In the genomic region with DNA sequence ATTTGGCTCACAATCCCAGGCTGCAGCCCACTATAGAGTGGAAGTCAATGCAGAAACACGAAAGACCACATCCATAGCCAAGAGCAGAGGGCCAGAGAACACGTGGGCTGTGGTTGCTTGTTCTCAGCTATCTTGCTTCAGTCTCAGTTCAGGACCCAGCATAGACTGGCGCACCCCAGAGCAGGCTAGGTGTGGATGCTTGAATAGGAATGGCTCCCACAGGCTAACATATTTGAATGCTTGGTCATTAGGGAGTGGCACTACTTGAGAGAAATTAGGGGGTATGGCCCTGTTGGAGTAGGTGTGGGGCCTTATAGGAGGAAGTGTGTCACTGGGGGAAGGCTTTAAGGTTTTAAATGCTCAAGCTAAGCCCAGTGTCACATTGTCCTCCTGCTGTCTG, we compare ENCODE assay signal across 21 mouse cellular contexts.
A peak's percentile ranks its signal among the peaks of the same experiment; 100 is the strongest.
DNase-seq lines count a peak whose midpoint lies in the region; ATAC-seq and TF ChIP-seq lines count a peak whose summit lies in the region.
"Had no signal": no experiment of that assay in that cellular context is flagged by ENCODE, and none has a peak within 500 bp of the region (broad histone marks: within the 10 kb centered on the region; RNA-seq: fewer than 3 reads in every experiment).

No protein-coding gene starts in this region.

- TF ChIP-seq CTCF in midbrain, postnatal 0 days (IDR thresholded peaks at IDR 0.05): no peak

- H3K36me3 ChIP-seq in limb, embryonic 12.5 days: peaks cover 52% of the 10 kb centered on the region
- peaks cover 47% of the 10 kb centered on the region for H3K36me3 ChIP-seq in limb, embryonic 10.5 days
- H3K36me3 ChIP-seq in midbrain, postnatal 0 days (ENCODE audit: insufficient read depth, low read length): 0 out of 2 replicates have a peak, but pooled peaks cover 2% of the 10 kb centered on the region
- no peaks in the 10 kb centered on the region for H3K36me3 ChIP-seq in midbrain, embryonic 10.5 days
- peaks cover 29% of the 10 kb centered on the region for H3K36me3 ChIP-seq in embryonic facial prominence, embryonic 13.5 days
- no peaks in the 10 kb centered on the region; the same call in 1 of the 2 replicates for H3K36me3 ChIP-seq in stomach, embryonic 16.5 days (ENCODE audit: control insufficient read depth, insufficient read depth, low read length)
- H3K36me3 ChIP-seq: hindbrain, embryonic 12.5 days; liver, embryonic 15.5 days had no signal

- peaks cover 12% of the 10 kb centered on the region for H3K4me1 ChIP-seq in limb, embryonic 12.5 days (replicated peaks)
- H3K4me1 ChIP-seq in limb, embryonic 10.5 days: peaks cover 17% of the 10 kb centered on the region
- H3K4me1 ChIP-seq in midbrain, postnatal 0 days (ENCODE audit: insufficient read depth, low read length): peaks cover 4% of the 10 kb centered on the region; the same call in 1 of the 2 replicates
- H3K4me1 ChIP-seq in midbrain, embryonic 10.5 days: peaks cover 20% of the 10 kb centered on the region
- peaks cover 18% of the 10 kb centered on the region for H3K4me1 ChIP-seq in embryonic facial prominence, embryonic 13.5 days
- peaks cover 11% of the 10 kb centered on the region; the same call in 1 of the 2 replicates for H3K4me1 ChIP-seq in stomach, embryonic 16.5 days (ENCODE audit: control insufficient read depth, insufficient read depth, low read length)

- no peak for DNase-seq in limb, embryonic 10.5 days (ENCODE audit: low spot score)
- DNase-seq in midbrain, postnatal 0 days (ENCODE audit: low spot score): no peak
- no peak for DNase-seq in midbrain, embryonic 10.5 days (ENCODE audit: low spot score)
- DNase-seq in kidney, adult 9 months: no peak
- no peak for DNase-seq in adrenal gland, postnatal 4 days (ENCODE audit: low spot score in 2 of 2)
- DNase-seq: adrenal gland, adult 8-10 months; B cell, adult 2 months; cerebellum, adult 8-10 months; cerebellum, postnatal 25 days; kidney, postnatal 36 days; right cerebral cortex, adult 18-20 months; spleen, adult 18-20 months had no signal

- H3K4me3 ChIP-seq in limb, embryonic 12.5 days (replicated peaks): no peak overlapping the region
- no peak overlapping the region for H3K4me3 ChIP-seq in limb, embryonic 10.5 days
- no peak overlapping the region for H3K4me3 ChIP-seq in midbrain, postnatal 0 days (ENCODE audit: low read depth, low read length)
- H3K4me3 ChIP-seq in midbrain, embryonic 10.5 days: no peak overlapping the region
- H3K4me3 ChIP-seq in embryonic facial prominence, embryonic 13.5 days: no peak overlapping the region
- H3K4me3 ChIP-seq in stomach, embryonic 16.5 days (replicated peaks; ENCODE audit: low read length): no peak overlapping the region
- H3K4me3 ChIP-seq: erythroblast, embryonic 14.5 days; hindbrain, embryonic 12.5 days; layer of hippocampus, adult 2 months; left cerebral cortex, adult 2 months; liver, embryonic 15.5 days had no signal

- no peak overlapping the region for H3K9ac ChIP-seq in limb, embryonic 12.5 days (replicated peaks)
- H3K9ac ChIP-seq in midbrain, postnatal 0 days (replicated peaks; ENCODE audit: low read length, poor library complexity, severe bottlenecking): no peak overlapping the region
- no peak overlapping the region for H3K9ac ChIP-seq in embryonic facial prominence, embryonic 13.5 days
- H3K9ac ChIP-seq in stomach, embryonic 16.5 days (ENCODE audit: low read length): no peak overlapping the region
- H3K9ac ChIP-seq: hindbrain, embryonic 12.5 days; liver, embryonic 15.5 days had no signal

- no peaks in the 10 kb centered on the region for H3K27me3 ChIP-seq in limb, embryonic 12.5 days
- H3K27me3 ChIP-seq in limb, embryonic 10.5 days (ENCODE audit: low read depth, poor library complexity, severe bottlenecking): no peaks in the 10 kb centered on the region
- H3K27me3 ChIP-seq in midbrain, postnatal 0 days (ENCODE audit: insufficient read depth, low read length): no peaks in the 10 kb centered on the region
- no peaks in the 10 kb centered on the region for H3K27me3 ChIP-seq in midbrain, embryonic 10.5 days (ENCODE audit: low read depth, poor library complexity, severe bottlenecking)
- H3K27me3 ChIP-seq in embryonic facial prominence, embryonic 13.5 days: no peaks in the 10 kb centered on the region
- no peaks in the 10 kb centered on the region for H3K27me3 ChIP-seq in stomach, embryonic 16.5 days (ENCODE audit: control insufficient read depth, insufficient read depth, low read length)
- H3K27me3 ChIP-seq: hindbrain, embryonic 12.5 days; liver, embryonic 15.5 days had no signal

- H3K4me2 ChIP-seq in limb, embryonic 12.5 days: no peak overlapping the region
- H3K4me2 ChIP-seq in midbrain, postnatal 0 days (ENCODE audit: low read depth, low read length, poor library complexity, severe bottlenecking): no peak overlapping the region
- no peak overlapping the region for H3K4me2 ChIP-seq in embryonic facial prominence, embryonic 13.5 days
- no peak overlapping the region for H3K4me2 ChIP-seq in stomach, embryonic 16.5 days (ENCODE audit: low read depth, low read length)
- H3K4me2 ChIP-seq: hindbrain, embryonic 12.5 days; liver, embryonic 15.5 days had no signal

- H3K9me3 ChIP-seq in limb, embryonic 12.5 days: no peaks in the 10 kb centered on the region
- H3K9me3 ChIP-seq in limb, embryonic 10.5 days (replicated peaks): no peaks in the 10 kb centered on the region
- H3K9me3 ChIP-seq in midbrain, postnatal 0 days (ENCODE audit: low read length): no peaks in the 10 kb centered on the region
- H3K9me3 ChIP-seq in midbrain, embryonic 10.5 days (replicated peaks): no peaks in the 10 kb centered on the region
- H3K9me3 ChIP-seq in embryonic facial prominence, embryonic 13.5 days: no peaks in the 10 kb centered on the region
- H3K9me3 ChIP-seq in stomach, embryonic 16.5 days (replicated peaks; ENCODE audit: control insufficient read depth, low read length): no peaks in the 10 kb centered on the region
- H3K9me3 ChIP-seq: hindbrain, embryonic 12.5 days; liver, embryonic 15.5 days had no signal

- ATAC-seq in limb, embryonic 12.5 days (ENCODE audit: insufficient number of reproducible peaks, insufficient read depth, low FRiP score, low TSS enrichment, low read depth): no peak
- ATAC-seq in midbrain, postnatal 0 days (ENCODE audit: low FRiP score): no peak
- ATAC-seq in embryonic facial prominence, embryonic 13.5 days (ENCODE audit: insufficient number of reproducible peaks, insufficient read depth, low FRiP score, low TSS enrichment, low read depth): no peak
- peak; percentile 34; the same call in 1 of the 2 replicates for ATAC-seq in stomach, embryonic 16.5 days (ENCODE audit: insufficient read depth, low FRiP score)

- peak overlapping the region; percentile 59 for H3K27ac ChIP-seq in limb, embryonic 12.5 days
- no peak overlapping the region for H3K27ac ChIP-seq in limb, embryonic 10.5 days
- peak overlapping the region; percentile 57; the same call in 1 of the 2 replicates for H3K27ac ChIP-seq in midbrain, postnatal 0 days (ENCODE audit: low read depth, low read length)
- no peak overlapping the region for H3K27ac ChIP-seq in midbrain, embryonic 10.5 days (replicated peaks)
- H3K27ac ChIP-seq in embryonic facial prominence, embryonic 13.5 days: 0 out of 2 replicates have a peak overlapping the region, but pooled peaks have one; percentile 60
- peak overlapping the region; percentile 44 for H3K27ac ChIP-seq in stomach, embryonic 16.5 days (ENCODE audit: low read length)
- H3K27ac ChIP-seq: hindbrain, embryonic 12.5 days; left cerebral cortex, adult 2 months; liver, embryonic 15.5 days; macrophage had no signal

- WGBS in limb, embryonic 12.5 days: 85% methylated on average over 3 of the region's 3 CpGs
- WGBS in limb, embryonic 10.5 days: 93% methylated on average over 3 of the region's 3 CpGs
- WGBS in midbrain, postnatal 0 days: 87% methylated on average over 3 of the region's 3 CpGs
- WGBS in midbrain, embryonic 10.5 days: 89% methylated on average over 3 of the region's 3 CpGs
- WGBS in embryonic facial prominence, embryonic 13.5 days: 83% methylated on average over 3 of the region's 3 CpGs
- 71% methylated on average over 3 of the region's 3 CpGs for WGBS in stomach, embryonic 16.5 days

Comparison
In these comparisons a context has a peak if more than half of its experiments do, and no peak if none do; other contexts are left out.
1. H3K27ac ChIP-seq: peak in limb, embryonic 12.5 days (single experiment), midbrain, postnatal 0 days (single experiment), embryonic facial prominence, embryonic 13.5 days (single experiment) and stomach, embryonic 16.5 days (single experiment); none in limb, embryonic 10.5 days (single experiment) and midbrain, embryonic 10.5 days (single experiment).